Mouse (Mus musculus) adrenal gland, postnatal 14 days (tissue): ENCODE measurements around the gene Akap13. TPM values are rescaled to one million over a fixed set of nuclear protein-coding genes. Genes with fewer than 3 reads are reported as not detected.
"Not testable (repeated sequence)": the region's sequence is repeated elsewhere in the genome, so short reads cannot be mapped to it uniquely, and the experiment has no call there.

Experiments
- DNase-seq: peaks from one replicate; pipeline ENCODE4 v3.0.0; 2021; ENCODE audit warnings: mixed read lengths
- total RNA-seq: library from RNA; stranded (reverse); gene quantifications from 2 replicates; pipeline ENCODE4 v1.2.3, GENCODE M21; 2021

Akap13 gene
- total RNA-seq, 1 experiment from 2014 or later = 64.0 TPM

DNA sequence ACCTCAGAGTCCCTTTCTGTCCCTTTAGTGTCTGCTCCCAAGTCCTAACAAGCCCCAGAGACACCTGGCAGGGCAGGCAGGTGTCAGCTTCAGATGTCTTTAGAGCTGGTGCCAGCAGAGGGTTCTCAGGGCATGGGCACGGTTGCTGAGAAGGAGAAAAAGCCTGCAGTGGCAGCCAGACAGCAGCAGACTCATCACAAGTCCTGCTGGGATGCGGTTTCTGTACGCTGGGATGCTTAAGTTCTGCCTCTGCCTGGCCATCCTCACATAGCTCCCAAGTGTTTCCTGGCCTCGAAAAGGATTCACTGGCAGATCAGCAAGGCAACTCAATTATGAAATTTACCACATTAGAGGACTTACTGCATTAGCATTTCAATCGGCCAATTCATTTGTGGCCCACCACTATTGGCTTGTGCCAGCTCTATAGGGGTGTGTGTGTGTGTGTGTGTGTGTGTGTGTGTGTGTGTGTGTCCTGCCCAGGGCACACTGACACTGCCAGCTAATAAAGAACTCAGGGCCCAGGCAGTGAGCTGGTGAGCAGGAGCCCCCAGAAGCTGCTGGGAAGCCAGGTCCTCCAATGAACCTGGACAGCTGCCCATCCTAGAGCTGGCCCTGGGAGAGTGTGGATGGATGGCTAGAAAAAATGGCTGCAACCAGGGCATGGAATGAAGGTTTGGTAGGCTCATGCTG lies 311.9 kb downstream of the Akap13 start:
- not testable (repeated sequence) for DNase-seq

DNA sequence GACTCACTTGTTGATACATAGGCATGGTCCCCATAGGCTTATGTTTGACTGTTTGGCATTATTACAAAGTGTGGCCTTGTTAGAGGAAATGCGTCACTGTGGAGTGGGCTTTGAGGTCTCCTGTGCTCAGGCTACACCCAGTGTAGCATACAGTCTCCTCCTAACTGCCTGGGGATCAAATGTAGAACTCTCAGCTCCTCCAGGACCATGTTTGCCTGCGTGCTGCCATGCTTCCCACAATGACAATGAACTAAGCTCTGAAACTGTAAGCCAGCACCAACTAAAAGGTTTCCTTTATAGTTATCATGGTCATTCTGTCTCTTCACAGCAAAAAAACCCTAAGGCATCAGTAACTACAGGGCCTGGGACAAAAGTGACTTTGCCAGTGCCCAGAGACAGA lies 312.8 kb downstream of the Akap13 start:
- DNase-seq = no peak

DNA sequence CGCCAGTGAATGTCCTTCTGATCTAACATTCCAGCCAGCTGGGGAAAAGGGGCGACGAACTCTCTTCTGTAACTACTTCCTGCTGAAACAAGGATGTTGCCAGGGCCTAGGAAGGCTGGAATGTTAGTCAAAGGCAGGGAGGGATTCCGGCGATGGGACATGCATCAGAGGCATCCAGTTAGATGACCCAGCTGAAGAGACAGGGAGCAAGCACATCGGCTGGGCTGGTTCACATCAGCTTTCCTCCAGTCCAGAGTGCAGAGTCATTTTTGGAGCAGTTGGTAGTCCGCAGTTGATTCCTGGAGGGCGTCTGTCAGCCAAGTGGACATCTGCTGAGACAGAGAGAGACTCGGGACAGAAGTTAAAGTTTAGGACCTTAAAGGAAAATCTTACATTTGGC lies 314.6 kb downstream of the Akap13 start:
- no peak for DNase-seq

DNA sequence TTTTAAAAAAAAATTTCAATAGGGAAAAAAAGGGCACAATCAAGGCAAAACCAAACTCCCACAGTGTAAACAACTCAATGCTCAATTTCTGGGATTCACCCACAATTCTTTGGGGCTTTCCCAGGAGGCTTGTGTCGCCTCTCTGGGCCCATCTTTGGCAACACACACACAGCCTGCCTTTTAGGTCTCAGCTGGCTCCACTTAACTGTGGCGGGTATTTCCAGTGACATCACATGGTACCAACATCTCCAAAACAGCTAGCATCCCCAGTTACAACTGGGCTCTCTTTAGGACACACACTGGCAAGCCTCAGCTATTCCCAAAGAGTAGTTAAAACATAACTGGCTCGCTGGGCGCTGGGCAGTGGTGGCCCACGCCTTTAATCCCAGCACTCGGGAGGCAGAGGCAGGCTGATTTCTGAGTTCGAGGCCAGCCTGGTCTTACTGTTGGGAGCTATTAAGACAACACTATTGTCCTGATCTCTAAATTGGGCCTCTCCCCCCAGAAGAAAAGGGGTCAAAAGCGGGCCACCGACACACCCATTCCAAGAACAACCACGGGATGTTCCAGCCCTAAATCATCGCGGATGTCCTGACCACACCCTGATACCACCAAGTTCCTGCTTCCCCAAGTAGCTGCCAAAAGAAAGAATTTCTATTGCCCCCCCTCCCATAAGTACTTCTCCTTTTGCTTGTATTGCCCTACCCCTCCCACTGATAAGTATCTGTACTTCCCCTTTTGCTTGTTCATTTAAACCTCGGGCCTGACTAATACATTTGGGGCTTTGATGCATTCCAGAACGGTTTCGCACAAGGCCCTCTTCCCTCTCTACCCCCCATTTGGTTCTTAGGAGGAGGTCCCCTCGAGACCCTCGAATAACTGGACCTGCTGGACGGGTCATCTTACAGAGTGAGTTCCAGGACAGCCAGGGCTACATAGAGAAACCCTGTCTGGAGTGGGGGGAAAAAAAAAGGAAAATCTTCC lies 319.1 kb downstream of the Akap13 start:
- not testable (repeated sequence) for DNase-seq

DNA sequence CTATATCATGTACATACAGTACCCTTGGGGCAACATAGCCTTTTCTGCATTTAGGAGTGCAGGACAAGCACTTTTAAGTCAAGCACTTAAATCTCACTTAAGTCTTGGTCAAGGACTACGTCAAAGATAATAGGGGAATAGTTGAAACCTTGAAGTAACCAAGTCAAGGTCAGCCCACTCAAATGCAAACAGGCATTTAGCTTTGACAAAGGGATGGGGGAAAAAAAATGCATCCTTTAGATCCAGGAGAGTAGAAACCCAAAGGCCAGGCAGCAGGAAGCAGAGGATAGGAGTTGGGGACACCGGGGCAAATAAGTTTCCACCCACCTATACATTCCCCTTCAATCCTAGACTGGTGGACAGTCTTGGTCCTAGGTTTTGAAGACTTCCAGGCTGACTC lies 322.7 kb downstream of the Akap13 start:
- no peak for DNase-seq

DNA sequence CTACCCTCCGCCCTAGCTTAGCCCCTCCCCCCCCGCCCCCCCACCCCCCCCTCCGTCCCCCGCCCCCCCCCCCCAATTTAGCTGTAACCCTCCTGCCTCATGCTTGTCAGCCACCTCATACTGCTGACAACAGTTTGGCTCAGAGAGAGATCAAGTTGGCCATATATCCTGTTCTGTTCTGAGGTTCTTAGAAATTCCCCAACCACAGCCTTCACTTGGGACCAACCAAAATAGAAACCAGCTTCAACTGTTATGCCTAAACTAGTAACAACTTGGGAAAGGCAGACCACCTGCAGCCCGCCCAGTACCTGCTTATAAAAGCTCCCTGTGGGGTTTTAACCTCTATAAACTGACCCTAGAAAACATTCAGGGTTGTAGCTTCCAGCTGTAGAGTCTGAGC lies 325.5 kb downstream of the Akap13 start:
- no peak for DNase-seq

DNA sequence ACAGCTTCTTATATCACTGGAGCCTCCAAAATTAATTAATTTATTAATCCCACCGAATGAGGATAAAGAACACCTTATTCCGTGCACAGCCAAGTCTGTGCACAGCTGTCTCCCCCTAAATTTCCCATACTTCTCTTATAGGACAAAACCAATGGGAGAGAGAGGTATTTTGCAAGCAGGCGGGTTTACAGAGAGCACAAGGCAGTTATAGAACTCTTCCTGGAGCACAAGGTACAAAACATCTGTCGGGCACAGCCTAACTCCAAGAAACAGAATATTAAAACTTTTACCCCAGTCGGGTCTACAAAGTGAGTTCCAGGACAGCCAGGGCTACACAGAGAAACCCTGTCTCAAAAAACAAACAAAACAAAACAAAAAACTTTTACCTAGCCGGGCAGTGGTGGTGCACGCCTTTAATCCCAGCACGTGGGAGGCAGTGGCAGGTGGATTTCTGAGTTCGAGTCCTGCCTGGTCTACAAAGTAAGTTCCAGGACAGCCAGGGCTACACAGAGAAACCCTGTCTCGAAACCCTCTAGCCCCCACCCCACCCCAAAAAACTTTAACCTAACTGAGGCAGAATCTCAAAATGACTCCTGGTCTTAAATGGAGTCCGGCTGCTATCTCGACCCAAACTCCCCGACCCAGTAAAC lies 326.1 kb downstream of the Akap13 start:
- no peak for DNase-seq

DNA sequence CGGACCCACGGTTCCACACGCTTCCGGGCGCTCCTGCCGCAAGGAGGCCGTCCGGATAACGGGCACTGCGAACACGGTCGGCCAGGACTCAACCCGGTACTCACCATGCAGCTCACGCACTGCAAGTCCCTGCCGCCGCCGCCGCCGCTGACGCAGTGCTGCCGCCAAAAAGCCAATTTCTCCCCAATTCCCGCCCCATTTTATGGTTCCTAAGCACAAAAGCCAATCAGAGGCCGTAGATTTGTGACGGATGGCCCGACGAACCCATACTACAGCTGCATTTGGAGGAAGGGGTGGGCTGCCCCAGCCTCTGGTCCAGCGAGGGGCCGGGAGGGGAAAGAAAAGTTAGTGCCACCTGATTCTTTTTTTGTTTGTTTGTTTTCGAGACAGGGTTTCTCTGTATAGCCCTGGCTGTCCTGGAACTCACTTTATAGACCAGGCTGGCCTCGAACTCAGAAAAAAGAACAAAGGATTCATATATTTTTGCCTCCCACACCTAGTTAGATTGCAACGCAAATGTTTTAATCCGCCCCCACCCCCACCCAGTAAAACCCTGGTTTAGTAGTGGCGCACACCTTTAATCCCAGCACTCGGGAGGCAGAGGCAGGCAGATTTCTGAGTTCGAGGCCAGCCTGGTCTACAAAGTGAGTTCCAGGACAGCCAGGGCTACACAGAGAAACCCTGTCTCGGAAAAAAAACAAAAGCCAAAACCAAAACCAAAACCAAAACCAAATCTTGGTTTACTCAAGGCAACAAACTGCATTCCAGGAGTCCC lies 326.8 kb downstream of the Akap13 start:
- DNase-seq = peak; percentile 93

DNA sequence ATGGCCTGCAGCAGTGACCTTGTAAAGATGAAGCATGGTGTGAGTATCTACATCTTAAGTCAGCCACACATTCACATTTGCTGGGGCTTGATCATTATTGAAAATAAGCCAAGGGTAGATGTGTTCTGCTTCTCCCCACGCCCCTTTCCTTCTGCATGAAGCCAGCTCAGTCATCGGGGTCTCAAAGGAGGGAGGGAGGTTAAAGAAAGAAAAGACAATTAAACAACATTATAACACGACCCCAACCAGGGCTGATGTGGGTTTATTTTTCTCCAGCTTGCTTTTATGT lies 327.3 kb downstream of the Akap13 start:
- no peak for DNase-seq

DNA sequence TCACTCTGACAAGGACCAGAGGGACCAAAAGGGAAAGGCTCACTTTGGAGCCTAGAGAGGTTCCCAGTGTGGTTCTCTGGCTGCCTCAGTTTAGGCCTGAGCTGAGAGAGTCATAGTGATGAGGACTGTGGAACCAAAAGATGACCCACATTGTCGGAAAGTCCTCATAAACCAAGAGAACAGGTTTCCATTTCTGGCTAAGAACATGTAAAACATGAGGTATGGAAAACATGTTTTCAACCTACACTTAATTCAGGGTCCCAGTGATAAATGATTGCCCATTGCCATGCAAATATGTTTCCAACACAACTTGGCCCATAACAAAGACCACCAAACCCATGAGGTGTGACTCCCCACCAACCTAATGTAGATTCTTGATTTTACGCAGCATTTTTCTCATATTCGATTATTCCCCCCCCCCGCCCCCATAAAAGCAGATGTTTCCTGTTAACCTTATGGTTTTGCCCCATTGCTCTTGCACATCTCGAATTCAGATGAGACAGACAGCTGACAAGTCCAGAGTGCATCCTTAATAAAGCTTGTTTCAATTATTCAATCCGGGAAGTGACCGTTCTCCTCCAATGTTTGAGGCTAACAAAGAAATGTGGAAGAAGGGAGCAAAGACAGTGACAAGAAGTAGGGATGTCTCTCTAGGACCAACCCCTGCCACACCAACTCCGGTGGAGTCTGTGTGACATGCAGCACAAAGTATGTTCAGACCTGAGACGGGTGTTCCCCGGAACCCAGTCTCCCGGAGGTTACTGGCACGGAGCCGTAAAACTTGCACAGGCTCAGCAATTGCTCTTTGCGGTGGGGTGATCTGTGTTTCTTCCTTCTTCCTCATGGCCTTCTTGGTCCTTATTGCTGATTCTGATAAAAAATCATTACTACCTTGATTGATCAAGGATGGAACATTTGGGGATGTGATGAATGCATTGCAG lies 330.3 kb downstream of the Akap13 start:
- no peak for DNase-seq

DNA sequence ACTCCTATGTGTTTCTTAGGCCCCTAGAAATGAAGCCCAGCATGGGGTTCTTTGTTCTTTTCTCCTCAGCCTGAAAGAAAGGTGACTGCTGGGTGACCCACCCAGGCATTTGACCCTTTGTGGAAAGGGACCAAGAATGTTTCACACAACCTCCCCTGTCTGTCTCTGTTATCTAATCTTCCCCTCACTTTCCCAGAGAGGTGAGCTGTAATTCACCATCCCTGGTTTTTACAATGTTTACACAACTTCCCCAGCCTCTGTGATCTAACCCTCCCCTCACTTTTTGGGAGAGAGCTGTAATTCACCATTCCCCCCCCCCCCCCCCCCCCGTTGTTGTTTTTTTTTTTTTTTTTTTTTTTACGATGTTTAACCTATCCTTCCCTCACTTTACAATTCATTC lies 331.5 kb downstream of the Akap13 start:
- DNase-seq = no peak

DNA sequence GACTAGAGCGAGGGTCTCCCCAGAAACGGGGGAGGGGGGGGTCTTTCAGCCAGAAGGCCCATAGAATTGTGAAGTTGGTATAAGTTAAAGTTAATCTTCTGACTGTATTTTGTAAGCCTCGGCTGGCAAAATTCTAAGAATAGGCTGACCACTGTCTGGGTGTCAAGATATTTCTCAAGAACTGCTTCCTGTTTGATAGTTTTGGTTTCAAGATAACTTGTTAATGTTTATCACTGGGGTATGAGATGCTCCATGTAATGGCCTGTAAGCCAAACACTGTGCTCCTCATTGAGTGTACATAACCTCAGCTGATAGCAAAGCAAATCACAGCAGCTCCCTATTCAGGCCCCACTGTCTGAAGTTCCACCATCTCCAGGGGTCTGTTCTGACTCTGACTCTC lies 332.0 kb downstream of the Akap13 start:
- DNase-seq = no peak

DNA sequence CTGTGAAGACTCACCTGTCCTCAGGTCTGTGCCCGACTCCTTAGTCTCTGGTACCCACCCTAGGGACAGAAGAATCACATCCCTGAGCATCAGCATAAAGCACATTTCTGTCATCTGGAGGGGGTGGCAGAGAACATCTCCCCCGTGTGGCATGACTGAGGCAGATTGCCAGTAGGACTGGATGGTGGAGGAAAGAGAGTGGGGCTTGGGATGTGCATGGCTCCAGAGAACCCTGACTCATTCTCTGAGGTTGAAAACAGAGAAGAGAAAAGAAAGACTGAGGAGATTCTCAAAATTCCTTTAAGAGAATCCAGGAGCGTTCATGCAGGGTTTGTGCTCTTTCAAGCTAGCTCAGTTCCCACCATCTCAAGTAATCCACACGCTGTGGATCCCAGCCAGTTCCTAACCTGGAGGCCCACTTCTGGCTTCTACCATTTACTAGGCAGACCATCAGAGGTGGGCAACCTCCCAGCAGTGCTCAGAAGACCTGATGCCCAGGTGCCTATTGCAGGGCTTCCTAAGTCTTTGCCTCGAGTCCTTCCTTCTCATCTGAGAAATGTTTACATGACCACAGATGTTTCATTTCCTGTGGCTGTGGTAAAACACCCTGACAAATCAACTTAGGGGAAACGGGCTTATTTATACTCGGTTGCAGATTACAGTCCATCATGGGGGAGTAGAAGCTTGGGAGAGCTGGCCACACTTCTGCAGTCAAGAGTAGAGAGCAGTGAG lies 332.9 kb downstream of the Akap13 start:
- DNase-seq = not testable (repeated sequence)

DNA sequence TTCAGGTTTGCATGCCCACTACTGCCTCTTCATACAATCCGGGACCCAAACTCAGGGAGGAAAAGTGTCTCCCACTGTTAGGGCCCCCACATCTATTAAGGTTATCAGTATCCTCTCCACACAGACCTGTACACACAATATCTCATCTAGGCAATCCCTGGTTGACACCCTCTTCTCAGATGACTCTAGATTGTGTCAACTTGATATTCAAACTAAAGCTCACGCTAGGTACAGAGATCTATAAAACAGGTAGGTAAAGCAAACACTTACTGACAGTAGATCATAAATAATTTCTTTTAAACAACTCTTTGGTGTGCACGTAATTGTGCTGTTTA lies 333.4 kb downstream of the Akap13 start:
- not testable (repeated sequence) for DNase-seq

DNA sequence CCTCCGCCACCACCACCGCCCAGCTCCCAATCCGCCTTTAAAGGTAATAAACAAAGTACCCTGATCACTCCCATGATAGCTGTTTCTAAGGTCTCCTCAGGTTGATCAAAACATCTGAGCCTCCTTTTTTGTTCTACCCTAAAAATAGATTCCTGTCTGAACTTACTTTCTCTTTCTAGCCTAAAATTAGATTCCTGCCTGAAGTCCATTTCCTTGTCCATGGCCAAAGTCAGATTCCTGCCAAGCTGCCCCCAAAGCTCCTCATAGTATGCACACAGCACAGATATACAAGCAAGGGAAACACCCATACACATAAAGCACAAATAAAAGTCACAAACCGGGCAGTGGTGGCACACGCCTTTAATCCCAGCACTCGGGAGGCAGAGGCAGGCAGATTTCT lies 334.4 kb downstream of the Akap13 start:
- DNase-seq = peak; percentile 9

DNA sequence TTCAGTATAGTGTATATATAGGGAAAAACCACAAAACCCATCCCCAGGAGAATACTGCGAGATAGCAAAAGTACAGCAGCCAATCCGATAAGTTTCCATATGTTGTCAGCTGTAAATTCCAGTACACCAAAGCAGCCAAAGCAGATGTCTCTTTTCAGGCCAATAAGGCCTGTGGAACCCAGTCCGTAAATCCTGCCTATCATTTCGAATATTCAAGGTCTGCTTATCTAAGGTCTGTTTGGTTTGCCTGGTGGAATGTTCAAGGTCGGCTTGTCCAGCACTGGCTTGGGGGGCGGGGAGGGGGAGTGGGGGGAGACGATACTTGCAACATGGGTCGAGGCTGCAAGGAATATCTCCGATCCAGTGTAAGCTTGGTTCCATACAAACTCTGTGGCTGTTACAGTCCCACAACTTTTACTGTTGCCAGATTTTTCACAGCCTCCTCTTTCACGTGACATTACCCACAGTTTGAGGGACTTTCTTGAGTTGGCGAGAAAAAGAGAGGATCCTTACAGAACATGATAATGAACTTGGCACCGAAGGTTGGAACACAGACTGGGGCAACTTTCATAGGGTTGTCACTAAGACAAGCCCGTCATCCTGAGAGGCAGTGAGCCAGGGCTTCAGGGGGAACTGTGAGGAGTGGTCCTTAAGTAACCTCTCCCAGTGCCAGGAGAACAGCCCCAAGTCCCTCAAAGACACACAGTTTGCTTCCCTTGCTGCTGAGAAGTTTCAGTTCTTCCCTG lies 335.9 kb downstream of the Akap13 start:
- peak; percentile 38 for DNase-seq

DNA sequence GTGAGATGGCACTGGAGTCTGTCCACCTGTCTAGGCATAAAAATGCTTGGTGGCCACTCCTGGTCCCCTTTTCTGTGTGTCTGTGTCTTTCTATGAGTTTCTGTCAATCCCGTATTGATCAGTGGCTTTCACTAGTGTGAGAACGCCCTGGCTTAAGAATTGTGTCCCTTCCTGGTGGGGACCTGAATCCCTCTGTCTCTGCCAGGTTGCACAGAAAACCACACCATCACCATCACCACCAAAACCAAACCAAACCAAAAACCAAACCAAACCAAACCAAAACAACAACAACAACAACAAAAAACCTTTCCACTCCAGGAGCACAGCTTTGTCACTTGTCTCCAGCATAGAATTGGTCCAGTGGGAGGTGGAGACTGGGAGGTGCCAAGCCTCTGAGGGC lies 337.8 kb downstream of the Akap13 start:
- peak; percentile 1 for DNase-seq

DNA sequence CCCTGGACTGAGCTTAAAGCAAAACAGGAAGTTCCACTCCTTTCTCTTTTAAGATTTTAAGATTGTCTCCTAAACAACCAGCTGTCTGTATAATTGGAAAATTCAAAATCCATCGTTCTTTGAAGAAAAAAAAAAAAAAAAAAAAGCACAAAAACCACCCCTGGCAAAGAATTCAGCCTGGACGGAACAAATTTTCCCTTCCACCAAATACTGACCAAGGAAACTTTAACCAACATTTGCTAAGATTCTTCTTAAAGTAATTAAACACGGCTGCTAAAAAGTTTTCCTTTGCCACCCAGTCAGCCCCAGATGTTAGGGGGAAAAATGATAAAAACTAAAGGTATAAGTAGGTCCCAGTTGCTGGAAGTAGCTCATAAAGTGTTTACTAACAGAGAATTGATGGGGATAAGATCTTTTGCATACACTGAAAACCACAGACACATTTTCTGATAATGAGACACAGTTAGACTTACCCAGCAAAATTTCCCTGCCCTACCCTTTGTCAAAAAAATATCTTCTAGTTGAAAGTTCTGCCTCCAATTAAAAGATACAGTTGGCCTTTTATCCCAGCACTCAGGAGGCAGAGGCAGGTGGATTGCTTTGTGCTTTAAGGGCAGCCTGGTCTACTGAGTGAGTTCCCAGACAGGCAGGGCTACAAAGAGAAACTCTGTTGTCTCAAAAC lies 338.5 kb downstream of the Akap13 start:
- DNase-seq = peak; percentile 0

DNA sequence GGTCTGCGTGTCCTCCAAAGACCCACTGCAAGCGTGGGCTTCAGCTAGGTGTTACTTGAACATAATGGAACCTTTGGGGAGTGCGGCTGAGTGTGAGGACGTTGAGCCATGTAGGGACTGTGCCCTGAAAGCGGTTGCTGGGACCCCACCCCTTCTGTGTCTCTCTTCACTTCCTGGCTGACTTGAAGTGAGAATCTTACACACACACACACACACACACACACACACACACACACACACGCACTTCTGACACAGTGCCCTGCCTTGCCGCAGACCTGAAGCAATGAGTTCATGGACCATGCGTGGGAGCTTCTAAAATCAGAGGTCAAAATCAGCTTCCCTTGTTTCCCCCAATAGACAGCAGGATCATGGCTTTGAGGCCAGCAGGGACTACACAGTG lies 339.8 kb downstream of the Akap13 start:
- peak; percentile 6 for DNase-seq
